Mouse (Mus musculus) stomach, embryonic 15.5 days (tissue): ENCODE data around the gene Arl6. TPM values are rescaled to one million over a fixed set of nuclear protein-coding genes. Genes with fewer than 3 reads are reported as not detected.

ENCODE experiments used
- ATAC-seq: fragments of 200-750 bp; cut with Nextera tagmentation; 2 replicates; pipeline ENCODE4 v1.8.0; 2017; ENCODE audit warnings: low read depth, moderate number of reproducible peaks, moderate TSS enrichment; ENCODE audit not compliant: insufficient read depth, low FRiP score
- H3K27ac ChIP-seq: fragments of 300-500 bp; sonication (generic); 2 replicates; pipeline ENCODE4 v1.5.1; 2015; ENCODE audit warnings: mild to moderate bottlenecking, inconsistent platforms
- H3K27me3 ChIP-seq: fragments of 300-500 bp; sonication (generic); replicated peaks from 2 replicates; pipeline ENCODE4 v1.6.1; 2015; ENCODE audit warnings: inconsistent platforms
- H3K36me3 ChIP-seq: fragments of 300-500 bp; sonication (generic); 2 replicates; pipeline ENCODE4 v1.6.1; 2015; ENCODE audit warnings: inconsistent platforms
- H3K4me1 ChIP-seq: fragments of 300-500 bp; sonication (generic); 2 replicates; pipeline ENCODE4 v1.6.1; 2015; ENCODE audit warnings: inconsistent platforms
- H3K4me2 ChIP-seq: fragments of 300-500 bp; sonication (generic); 2 replicates; pipeline ENCODE4 v1.6.1; 2015; ENCODE audit warnings: mild to moderate bottlenecking, inconsistent platforms
- H3K4me3 ChIP-seq: fragments of 300-500 bp; sonication (generic); replicated peaks from 2 replicates; pipeline ENCODE4 v1.5.1; 2015; ENCODE audit warnings: inconsistent platforms
- H3K9ac ChIP-seq: fragments of 300-500 bp; sonication (generic); 2 replicates; pipeline ENCODE4 v1.6.1; 2015; ENCODE audit warnings: inconsistent platforms
- H3K9me3 ChIP-seq: fragments of 300-500 bp; sonication (generic); 2 replicates; pipeline ENCODE4 v1.6.1; 2016; ENCODE audit warnings: inconsistent platforms
- WGBS: fragments of 180-500 bp; shearing (Covaris S2); methylation state at CpG from one replicate; pipeline ENCODE4 v1.1.7; 2015; 5-methylcytosine and 5-hydroxymethylcytosine counted together
- polyA plus RNA-seq: library from polyadenylated mRNA; unstranded; fragments of >200 nt; fragmentation: Nextera tagmentation; extraction: Ambion mirVana; gene quantifications from 2 replicates; pipeline ENCODE4 v1.2.1, GENCODE M21; 2015

Gene Arl6
- polyA plus RNA-seq, 1 experiment from 2014 or later, result 24.6 TPM

DNA sequence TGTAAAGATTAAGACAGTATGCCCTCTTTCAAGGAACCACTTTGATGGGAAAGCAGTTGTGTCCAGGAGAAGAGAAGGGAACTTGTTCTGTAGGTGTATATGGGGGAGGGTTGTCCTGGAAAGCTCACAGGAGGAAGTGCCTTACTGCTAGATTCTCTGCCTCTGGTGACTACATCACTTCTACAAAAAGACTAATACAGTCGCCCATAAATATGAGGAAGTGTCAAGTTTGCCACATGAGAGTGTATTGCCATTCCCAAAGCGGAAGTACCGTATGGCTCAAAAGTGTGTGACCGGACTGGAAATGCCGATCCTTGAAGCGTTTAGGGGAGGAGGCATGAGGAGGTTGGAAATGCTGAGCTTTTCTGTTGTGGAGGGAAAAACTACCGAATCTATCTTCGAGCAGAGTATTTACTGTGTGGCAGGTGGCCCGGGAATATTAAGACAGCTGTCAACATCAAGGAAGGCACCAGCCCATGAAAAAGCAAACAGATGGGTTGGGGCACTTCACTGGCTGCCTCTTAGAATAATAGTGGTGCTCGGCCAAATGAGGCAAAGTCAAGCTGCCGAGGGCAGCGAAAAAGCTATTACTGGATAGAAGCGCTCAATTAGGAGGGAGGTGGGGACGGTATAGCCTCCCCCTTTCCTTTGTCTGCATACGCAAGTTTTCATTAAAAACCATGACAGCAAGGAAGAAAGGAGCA lies 35.0 kb downstream of the Arl6 start:
- Histone ChIP-seq H3K27me3 (no peaks in the 10 kb centered on the region), H3K27ac (no peak overlapping the region), H3K9ac (no peak overlapping the region), H3K4me1 (peaks cover 7% of the 10 kb centered on the region; the same call in 1 of the 2 replicates), H3K4me2 (no peak overlapping the region), H3K9me3 (no peaks in the 10 kb centered on the region), H3K36me3 (no peaks in the 10 kb centered on the region), H3K4me3 (no peak overlapping the region)
- no peak for ATAC-seq
- 66% methylated on average over 15 of the region's 15 CpGs for WGBS

DNA sequence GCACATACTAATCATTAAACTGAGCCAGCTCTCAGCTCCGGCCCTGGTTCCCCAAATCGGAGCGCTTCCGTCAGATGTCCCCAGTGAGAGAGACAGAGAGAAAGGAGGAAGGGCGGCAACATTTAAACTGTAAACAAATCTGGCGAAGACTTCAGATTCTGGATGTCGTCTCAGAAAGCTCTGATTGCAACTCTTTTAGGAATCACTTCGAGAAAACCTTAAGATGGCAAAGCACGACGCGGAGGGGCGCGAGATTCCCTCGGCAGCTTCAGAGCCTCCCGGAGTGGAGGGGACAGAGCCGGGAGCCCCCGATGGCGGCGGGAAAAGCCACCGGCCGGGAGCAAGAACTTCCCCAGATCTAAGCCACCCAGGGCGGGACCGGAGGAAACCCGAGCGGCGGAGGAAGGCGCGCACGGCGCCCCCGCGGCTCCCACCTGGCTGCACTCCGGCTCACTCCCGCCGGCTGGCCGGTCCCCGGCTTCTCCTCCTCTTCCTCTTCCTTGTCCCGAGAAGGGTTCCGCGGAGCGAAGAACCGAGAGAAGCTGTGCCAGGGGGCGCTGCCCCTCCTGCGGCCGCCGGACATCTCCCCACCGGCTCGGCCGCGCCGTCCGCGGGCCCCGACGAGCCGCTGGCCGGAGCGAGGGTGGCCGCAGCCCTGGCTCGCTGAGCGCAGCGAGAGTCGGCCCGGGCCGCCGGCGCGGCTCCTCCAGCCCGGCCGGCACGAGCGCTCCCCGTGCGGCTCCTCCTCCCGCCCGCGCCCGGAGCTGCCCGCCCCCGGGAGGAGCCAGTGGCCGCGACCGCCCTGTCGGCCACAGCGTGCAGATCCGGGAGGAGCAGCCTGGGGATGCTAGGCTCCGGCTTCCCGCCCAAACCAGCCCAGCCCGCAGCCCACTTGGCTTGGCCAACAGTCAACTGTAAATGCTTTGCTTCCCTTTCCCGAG lies 38.6 kb downstream of the Arl6 start, which contains the start of gene Crybg3:
TSS of gene Crybg3 (minus strand) at position 669 of the 941 bp plus-strand sequence.
- peaks cover 7% of the 10 kb centered on the region; the same call in 1 of the 2 replicates for H3K4me1 ChIP-seq
- H3K27me3 ChIP-seq, result no peaks in the 10 kb centered on the region
- WGBS, result under 1% methylated on average over 80 of the region's 90 CpGs

DNA sequence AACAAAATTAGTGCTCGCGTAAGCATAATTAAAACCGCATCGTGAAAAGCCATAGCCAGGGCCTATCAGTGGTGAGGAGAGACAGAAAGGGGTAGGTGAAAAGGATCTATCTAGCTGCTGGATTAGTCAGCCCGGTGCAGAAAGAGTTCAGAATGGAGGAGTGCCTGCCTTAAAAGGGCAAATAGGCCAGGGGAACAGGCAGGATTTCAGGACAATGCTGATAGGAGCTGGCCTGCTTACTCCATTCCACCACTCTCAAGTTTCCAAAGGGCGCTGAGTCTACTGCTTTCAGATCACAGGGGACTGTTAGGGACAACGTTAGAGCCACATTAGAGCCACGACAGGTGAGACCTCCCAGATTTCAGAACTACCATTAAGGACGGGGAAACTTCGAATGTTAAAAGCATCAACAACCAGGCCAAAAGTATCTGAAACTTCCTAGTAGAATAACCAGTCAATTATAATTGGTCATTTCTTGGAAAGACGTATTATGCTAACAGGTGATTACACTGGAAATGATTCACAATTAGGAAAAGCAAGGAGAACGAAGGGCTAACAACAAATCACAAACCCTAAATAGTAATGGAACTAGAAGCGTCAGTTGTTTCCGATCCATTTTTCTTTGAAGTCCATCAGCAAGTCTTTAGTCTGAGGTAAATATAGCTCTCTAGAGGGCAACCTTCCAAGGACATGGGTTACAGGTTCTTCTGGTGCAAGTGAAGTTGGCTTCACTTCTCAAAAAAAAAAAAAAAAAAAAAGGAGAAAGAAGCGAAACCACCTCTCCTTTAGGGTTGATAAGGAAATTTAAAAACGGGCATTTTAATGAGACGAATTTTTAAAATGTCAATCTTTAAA lies 39.6 kb downstream of the Arl6 start:
- peak overlapping the region; percentile 91; the same call in 1 of the 2 replicates for H3K27ac ChIP-seq

More for the DNA sequence above, 38.6 kb downstream of the Arl6 start, which contains the start of gene Crybg3:
- no peaks in the 10 kb centered on the region for H3K9me3 ChIP-seq
- no peaks in the 10 kb centered on the region for H3K36me3 ChIP-seq
- H3K4me2 ChIP-seq, result peak within 1 kb of the TSS; percentile 56
- ATAC-seq, result peak; percentile 97
- peak within 1 kb of the TSS; percentile 91 for H3K27ac ChIP-seq
- peak within 1 kb of the TSS; percentile 57 for H3K9ac ChIP-seq
- H3K4me3 ChIP-seq, result peak within 1 kb of the TSS; percentile 74

DNA sequence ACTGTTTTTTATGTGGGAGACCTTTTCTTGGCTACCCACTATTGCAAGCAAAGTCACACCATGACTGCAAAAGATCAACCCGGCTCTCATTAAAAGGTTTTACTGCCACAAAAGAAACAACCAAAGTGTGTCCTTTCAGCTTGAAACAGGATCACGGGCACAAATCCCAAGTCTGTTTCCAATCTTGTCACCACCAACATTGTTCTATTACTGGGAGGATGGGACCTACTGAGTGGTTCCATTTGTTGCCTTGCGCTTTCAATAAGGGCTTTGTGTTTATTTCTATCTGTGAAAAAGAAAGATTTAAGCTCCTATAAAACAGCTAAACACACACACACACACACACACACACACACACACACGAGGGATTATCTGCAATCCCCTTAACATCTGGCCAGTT lies 40.2 kb downstream of the Arl6 start:
- WGBS, result 39% methylated on average over 4 of the region's 4 CpGs
- H3K4me3 ChIP-seq, result peak overlapping the region; percentile 74
- H3K9me3 ChIP-seq, result no peaks in the 10 kb centered on the region
- H3K4me1 ChIP-seq, result peaks cover 7% of the 10 kb centered on the region; the same call in 1 of the 2 replicates
- H3K27me3 ChIP-seq, result no peaks in the 10 kb centered on the region
- ATAC-seq, result no peak
- H3K27ac ChIP-seq, result no peak overlapping the region; the same call in 1 of the 2 replicates
- peak overlapping the region; percentile 56 for H3K4me2 ChIP-seq
- no peaks in the 10 kb centered on the region for H3K36me3 ChIP-seq
- no peak overlapping the region for H3K9ac ChIP-seq

More for the DNA sequence above, 39.6 kb downstream of the Arl6 start:
- H3K4me3 ChIP-seq, result peak overlapping the region; percentile 74
- peaks cover 7% of the 10 kb centered on the region; the same call in 1 of the 2 replicates for H3K4me1 ChIP-seq
- no peaks in the 10 kb centered on the region for H3K27me3 ChIP-seq
- no peak for ATAC-seq
- no peaks in the 10 kb centered on the region for H3K9me3 ChIP-seq
- H3K4me2 ChIP-seq, result peak overlapping the region; percentile 56
- no peaks in the 10 kb centered on the region for H3K36me3 ChIP-seq
- 17% methylated on average over 17 of the region's 17 CpGs for WGBS
- no peak overlapping the region for H3K9ac ChIP-seq

DNA sequence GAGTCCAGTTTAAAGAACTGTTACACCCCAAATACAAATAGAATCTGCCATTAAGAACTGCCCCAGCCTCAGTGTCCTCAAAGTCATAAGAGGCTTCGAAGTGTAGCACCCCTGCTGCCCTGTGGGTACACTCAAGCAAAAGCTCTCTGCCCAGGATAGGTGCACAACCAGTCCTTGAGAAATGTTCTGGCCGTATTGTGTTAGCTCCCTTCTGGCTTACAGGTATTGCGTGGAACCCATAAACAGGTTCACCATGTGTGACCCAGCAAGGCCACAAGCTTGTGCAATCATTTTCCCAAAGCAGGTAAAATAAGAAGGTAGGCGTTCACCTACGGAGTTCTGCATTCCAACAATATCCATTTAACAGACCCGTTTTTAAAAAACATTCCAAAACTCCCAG lies 41.9 kb downstream of the Arl6 start:
- Histone ChIP-seq H3K27me3 (no peaks in the 10 kb centered on the region), H3K9me3 (no peaks in the 10 kb centered on the region), H3K36me3 (no peaks in the 10 kb centered on the region), H3K4me1 (peaks cover 7% of the 10 kb centered on the region; the same call in 1 of the 2 replicates), H3K4me2 (no peak overlapping the region), H3K9ac (no peak overlapping the region), H3K4me3 (no peak overlapping the region), H3K27ac (no peak overlapping the region)
- 90% methylated on average over 6 of the region's 6 CpGs for WGBS
- no peak for ATAC-seq

DNA sequence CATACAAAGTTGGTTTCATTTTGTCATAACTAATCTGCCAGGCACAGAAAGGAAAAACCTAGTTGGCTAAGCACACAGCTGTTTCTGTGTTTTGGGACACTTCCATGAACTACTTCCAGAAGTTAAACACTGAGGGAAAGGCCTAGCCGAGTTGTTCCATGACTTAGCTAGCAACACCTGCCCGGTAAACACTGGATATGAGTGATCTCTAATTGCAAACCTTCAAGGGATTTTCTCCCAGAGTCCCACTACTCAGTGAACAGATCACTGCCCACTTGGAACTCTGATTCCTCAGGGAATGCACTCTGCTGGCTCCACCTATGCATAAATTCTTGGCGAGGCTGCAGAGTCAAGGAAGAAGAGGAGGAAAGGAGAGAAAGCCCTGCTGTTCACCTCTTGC lies 44.5 kb downstream of the Arl6 start:
- WGBS, result 47% methylated on average over 3 of the region's 3 CpGs

DNA sequence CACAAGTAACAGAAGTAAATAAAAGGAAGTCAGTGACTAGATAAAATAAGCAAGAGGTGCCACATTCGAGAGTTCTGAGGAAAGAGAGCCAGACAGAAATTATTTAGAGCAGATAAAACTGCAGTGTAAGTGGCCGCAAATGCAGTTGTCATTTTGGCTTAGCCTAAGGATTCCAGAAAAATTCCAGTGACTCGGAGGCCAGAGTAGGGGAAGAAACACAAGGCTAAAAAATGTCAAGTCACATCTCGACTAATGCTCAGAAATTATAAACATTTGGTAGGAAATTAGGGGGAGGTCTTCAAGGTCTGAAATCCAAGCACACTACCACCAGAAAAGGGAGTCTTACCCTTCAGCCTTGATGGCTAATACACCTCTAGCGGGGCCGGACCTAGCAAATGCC lies 48.4 kb downstream of the Arl6 start:
- Histone ChIP-seq H3K4me2 (no peak overlapping the region), H3K4me1 (no peaks in the 10 kb centered on the region; the same call in 1 of the 2 replicates), H3K36me3 (no peaks in the 10 kb centered on the region), H3K9ac (no peak overlapping the region), H3K4me3 (no peak overlapping the region), H3K9me3 (no peaks in the 10 kb centered on the region), H3K27me3 (no peaks in the 10 kb centered on the region), H3K27ac (no peak overlapping the region)
- no peak for ATAC-seq
- WGBS, result 44% methylated on average over 6 of the region's 6 CpGs

More for the DNA sequence above, 44.5 kb downstream of the Arl6 start:
- H3K9me3 ChIP-seq, result no peaks in the 10 kb centered on the region
- H3K4me1 ChIP-seq, result peaks cover 4% of the 10 kb centered on the region; the same call in 1 of the 2 replicates
- no peaks in the 10 kb centered on the region for H3K27me3 ChIP-seq
- H3K4me3 ChIP-seq, result no peak overlapping the region
- H3K4me2 ChIP-seq, result no peak overlapping the region
- H3K27ac ChIP-seq, result no peak overlapping the region
- no peaks in the 10 kb centered on the region for H3K36me3 ChIP-seq
- ATAC-seq, result no peak
- H3K9ac ChIP-seq, result no peak overlapping the region

DNA sequence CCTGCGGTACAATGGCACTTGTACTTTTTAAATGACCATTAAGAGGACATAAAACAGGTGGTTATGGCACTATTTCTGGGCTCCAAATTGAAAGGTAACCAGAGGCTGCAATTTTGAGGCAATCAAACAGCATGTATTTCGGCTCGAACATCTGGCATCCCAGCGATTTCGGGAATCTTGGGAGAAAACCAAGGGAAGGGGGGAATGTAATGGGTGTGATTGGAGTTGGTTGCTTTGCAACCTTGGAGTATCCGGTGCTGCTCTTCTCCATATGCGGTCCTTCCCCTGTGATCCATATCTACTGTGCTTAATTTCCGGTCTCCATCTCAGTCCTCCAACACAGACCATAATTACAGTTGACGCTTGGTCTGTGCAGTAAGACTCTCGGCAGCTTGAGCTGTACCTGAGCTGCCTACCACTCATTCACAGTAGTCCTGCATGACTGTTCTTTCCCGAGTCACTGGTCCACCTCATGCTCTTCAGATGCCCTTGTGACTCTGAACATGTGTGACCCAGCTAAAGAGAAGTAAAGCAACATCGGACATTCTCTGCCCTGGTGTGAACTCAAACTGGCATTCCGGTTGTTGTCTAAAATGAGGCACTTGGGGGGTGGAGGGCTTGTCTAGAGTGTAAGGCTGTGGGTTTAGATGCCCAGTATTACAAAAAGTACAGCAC lies 50.7 kb downstream of the Arl6 start:
- Histone ChIP-seq H3K9me3 (no peaks in the 10 kb centered on the region), H3K4me3 (no peak overlapping the region), H3K9ac (no peak overlapping the region), H3K27me3 (no peaks in the 10 kb centered on the region), H3K4me1 (no peaks in the 10 kb centered on the region; the same call in 1 of the 2 replicates), H3K4me2 (no peak overlapping the region), H3K27ac (0 out of 2 replicates have a peak overlapping the region, but pooled peaks have one; percentile 13), H3K36me3 (no peaks in the 10 kb centered on the region)
- ATAC-seq, result no peak
- 90% methylated on average over 13 of the region's 13 CpGs for WGBS

DNA sequence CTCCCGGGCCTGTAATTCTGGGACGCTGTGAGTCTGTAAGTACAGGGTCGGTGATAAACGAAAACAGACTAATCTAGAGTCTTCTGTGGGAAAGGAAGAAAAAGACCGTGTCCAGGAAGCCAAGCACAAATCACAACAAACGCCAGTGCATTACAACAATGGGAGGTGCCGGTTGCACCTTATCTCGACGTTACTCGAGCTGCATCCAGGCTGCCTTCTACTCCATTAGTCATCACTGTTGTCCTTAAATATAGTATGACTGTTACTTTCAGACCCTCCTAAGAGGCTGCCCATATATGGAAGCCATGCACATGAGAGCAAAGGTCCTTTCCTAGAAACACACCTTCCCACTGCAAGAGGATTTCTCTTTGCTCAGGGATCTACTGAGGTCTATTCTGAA lies 51.4 kb downstream of the Arl6 start:
- WGBS, result 65% methylated on average over 10 of the region's 10 CpGs
- ATAC-seq, result no peak
- Histone ChIP-seq H3K4me2 (no peak overlapping the region), H3K9ac (no peak overlapping the region), H3K4me1 (no peaks in the 10 kb centered on the region; the same call in 1 of the 2 replicates), H3K9me3 (no peaks in the 10 kb centered on the region), H3K27ac (no peak overlapping the region), H3K4me3 (no peak overlapping the region), H3K36me3 (no peaks in the 10 kb centered on the region), H3K27me3 (no peaks in the 10 kb centered on the region)

DNA sequence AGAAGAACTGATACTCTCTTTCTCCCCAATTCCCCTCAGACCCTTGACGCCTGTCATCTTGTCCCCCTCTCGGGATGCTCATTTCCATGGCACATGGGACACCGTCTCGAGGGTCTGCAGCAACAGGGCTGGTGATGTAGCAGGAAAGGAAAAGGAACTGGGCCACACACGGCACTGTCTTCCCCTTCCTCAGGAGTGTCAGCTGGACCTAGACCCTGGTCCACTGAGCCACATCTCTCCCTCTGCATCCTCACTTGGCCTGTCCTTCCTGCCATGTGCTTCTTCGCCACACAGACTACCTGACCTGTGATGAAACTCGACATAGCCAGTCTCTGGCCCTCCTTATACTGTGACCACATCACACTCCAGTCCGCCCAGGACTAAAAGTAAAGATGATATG lies 52.3 kb downstream of the Arl6 start:
- no peak overlapping the region for H3K27ac ChIP-seq
- H3K9me3 ChIP-seq, result no peaks in the 10 kb centered on the region
- H3K4me1 ChIP-seq, result no peaks in the 10 kb centered on the region; the same call in 1 of the 2 replicates
- H3K36me3 ChIP-seq, result no peaks in the 10 kb centered on the region
- no peak for ATAC-seq
- H3K27me3 ChIP-seq, result no peaks in the 10 kb centered on the region
- H3K9ac ChIP-seq, result no peak overlapping the region
- H3K4me2 ChIP-seq, result no peak overlapping the region
- no peak overlapping the region for H3K4me3 ChIP-seq
- WGBS, result 85% methylated on average over 8 of the region's 8 CpGs

DNA sequence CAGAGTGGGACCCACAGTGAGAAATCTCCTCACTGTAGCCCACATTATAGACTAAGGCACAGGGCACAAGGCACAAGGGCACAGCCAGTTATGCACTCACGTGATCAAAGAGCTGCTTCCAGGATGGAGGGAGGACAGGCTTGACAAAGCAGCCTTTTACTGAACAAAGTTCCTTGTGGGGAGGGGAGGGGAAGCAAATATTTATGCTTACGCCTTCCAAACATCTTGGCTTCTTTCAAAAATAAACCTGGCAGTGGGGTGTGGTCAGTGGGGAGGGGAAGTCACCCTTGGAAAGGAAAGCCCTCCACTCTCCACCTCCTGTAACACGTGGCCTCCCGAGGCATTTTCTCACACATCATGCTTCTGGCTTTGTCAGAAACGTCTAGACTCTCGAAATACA lies 52.9 kb downstream of the Arl6 start:
- Histone ChIP-seq H3K9me3 (no peaks in the 10 kb centered on the region), H3K4me1 (no peaks in the 10 kb centered on the region; the same call in 1 of the 2 replicates), H3K27ac (no peak overlapping the region), H3K4me3 (no peak overlapping the region), H3K9ac (no peak overlapping the region), H3K27me3 (no peaks in the 10 kb centered on the region), H3K36me3 (no peaks in the 10 kb centered on the region), H3K4me2 (no peak overlapping the region)
- WGBS, result 32% methylated on average over 6 of the region's 6 CpGs
- ATAC-seq, result peak; percentile 66
